Mouse (Mus musculus) hindbrain, embryonic 16.5 days (tissue): ENCODE results near the gene Kif3b. TPM values are rescaled to one million over a fixed set of nuclear protein-coding genes. Genes with fewer than 3 reads are reported as not detected.

Experiments
- ATAC-seq: fragments of 200-750 bp; cut with Nextera tagmentation; 2 replicates; pipeline ENCODE4 v1.8.0; 2017; ENCODE audit warnings: moderate TSS enrichment, moderate library complexity
- H3K27ac ChIP-seq: fragments of 300-500 bp; sonication (generic); 2 replicates; pipeline ENCODE4 v1.5.1; 2014; ENCODE audit warnings: low read depth, mild to moderate bottlenecking, control low read depth, low read length, moderate library complexity
- H3K27me3 ChIP-seq: fragments of 300-500 bp; sonication (generic); replicated peaks from 2 replicates; pipeline ENCODE4 v1.6.1; 2014; ENCODE audit warnings: low read length; ENCODE audit not compliant: control insufficient read depth, insufficient read depth
- H3K36me3 ChIP-seq: fragments of 300-500 bp; sonication (generic); 2 replicates; pipeline ENCODE4 v1.6.1; 2014; ENCODE audit warnings: mild to moderate bottlenecking, low read length, moderate library complexity, mixed read lengths; ENCODE audit not compliant: control insufficient read depth, insufficient read depth
- H3K4me1 ChIP-seq: fragments of 300-500 bp; sonication (generic); 2 replicates; pipeline ENCODE4 v1.6.1; 2014; ENCODE audit warnings: low read depth, low read length; ENCODE audit not compliant: control insufficient read depth, insufficient read depth
- H3K4me2 ChIP-seq: fragments of 300-500 bp; sonication (generic); 2 replicates; pipeline ENCODE4 v1.6.1; 2014; ENCODE audit warnings: mild to moderate bottlenecking, low read length, control low read depth, moderate library complexity
- H3K4me3 ChIP-seq: fragments of 300-500 bp; sonication (generic); 2 replicates; pipeline ENCODE4 v1.5.1; 2014; ENCODE audit warnings: mild to moderate bottlenecking, low read length, control low read depth, moderate library complexity
- H3K9ac ChIP-seq: fragments of 300-500 bp; sonication (generic); 2 replicates; pipeline ENCODE4 v1.6.1; 2014; ENCODE audit warnings: low read depth, mild to moderate bottlenecking, control low read depth, low read length, moderate library complexity
- H3K9me3 ChIP-seq: fragments of 300-500 bp; sonication (generic); 2 replicates; pipeline ENCODE4 v1.6.1; 2014; ENCODE audit warnings: mild to moderate bottlenecking, low read length, moderate library complexity; ENCODE audit not compliant: control insufficient read depth
- WGBS: fragments of 180-500 bp; shearing (Covaris S2); extraction: QIAGEN DNeasy Blood & Tissue Kit; methylation state at CpG from one replicate; pipeline ENCODE4 v1.1.7; 2014; 5-methylcytosine and 5-hydroxymethylcytosine counted together
- polyA plus RNA-seq: library from polyadenylated mRNA; unstranded; fragments of >200 nt; fragmentation: Nextera tagmentation; extraction: Ambion mirVana; gene quantifications from 2 replicates; pipeline ENCODE4 v1.2.1, GENCODE M21; 2015

The Kif3b gene
- 23.9 and 25.5 TPM in 2 replicates for polyA plus RNA-seq

DNA sequence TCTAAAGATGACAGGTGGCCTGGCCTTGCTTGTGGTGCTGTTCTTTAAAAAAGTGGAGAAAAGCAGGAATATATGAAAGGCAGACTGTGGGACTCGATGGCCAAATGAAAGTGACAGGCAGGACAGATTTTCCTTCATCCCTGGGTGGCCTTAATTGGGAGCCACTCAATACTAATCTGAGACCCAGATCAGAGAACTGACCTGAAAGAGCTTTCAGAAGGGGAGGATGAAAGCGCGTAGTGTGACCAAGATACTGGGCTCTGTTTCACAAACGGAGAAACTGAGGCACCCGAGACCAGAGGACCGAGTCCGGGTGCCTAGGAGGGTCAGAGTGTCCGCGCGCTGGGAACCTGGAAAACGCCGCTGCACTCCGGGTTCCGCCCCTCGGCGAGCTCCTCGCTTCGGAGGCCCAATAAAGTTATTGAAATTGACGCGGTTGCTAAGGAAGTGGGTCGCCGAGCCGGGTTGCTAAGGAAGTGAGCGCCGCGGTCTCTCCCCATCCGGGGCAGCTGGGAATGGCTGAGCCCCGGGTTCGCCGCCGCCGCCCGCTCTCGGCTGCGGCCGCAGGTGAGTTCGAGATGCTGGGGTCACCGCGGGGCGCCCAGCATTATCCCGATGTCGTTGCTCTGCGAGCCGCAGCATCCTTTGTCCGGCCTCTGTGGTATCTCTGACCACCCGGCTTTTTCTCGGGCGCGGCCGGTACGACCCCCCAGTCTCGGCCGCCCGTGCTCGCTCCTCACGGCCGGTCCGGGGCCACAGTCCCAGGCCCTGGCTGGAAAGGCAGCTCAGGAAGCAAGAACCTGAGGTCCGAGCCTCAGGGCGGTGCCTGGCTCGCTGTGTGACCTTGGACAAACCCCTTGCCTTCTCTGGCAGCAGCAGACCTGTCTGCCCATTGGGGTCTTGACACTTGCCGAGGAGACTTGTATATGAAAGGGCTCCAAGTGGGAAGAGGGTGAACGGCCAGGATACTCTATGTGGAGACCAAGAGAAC, at the start of gene Kif3b:
TSS of gene Kif3b (plus strand) at position 476 of the 991 bp plus-strand sequence.
- WGBS, result 1% methylated on average over 62 of the region's 63 CpGs
- H3K4me3 ChIP-seq, result peak within 1 kb of the TSS; percentile 97
- peak within 1 kb of the TSS; percentile 81 for H3K4me2 ChIP-seq
- H3K9ac ChIP-seq, result peak within 1 kb of the TSS; percentile 94
- H3K36me3 ChIP-seq, result no peaks in the 10 kb centered on the region
- H3K9me3 ChIP-seq, result no peaks in the 10 kb centered on the region
- H3K27me3 ChIP-seq, result no peaks in the 10 kb centered on the region
- ATAC-seq, result peak; percentile 95
- peak within 1 kb of the TSS; percentile 66 for H3K27ac ChIP-seq
- peaks cover 17% of the 10 kb centered on the region for H3K4me1 ChIP-seq

DNA sequence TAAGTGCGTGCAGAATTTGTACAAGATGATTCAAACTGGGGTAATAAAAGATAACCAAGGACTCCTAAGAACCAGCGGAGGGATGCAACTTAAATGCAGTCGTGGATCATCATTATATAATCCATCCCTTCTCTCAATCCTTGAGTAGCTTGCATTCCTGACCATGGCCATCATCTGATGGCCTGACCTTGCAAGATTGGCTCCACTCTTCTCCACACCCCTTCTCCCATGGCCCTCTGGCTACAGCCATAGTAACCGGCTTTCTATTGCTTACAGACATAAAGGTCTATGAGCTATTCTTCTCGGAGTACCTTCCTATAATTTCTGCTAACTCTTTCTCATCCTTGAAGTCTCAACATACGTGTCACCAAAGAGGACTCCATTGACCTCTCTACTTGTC, 49.1 kb upstream of the Kif3b start:
- no peaks in the 10 kb centered on the region for H3K9me3 ChIP-seq
- peak overlapping the region; percentile 96 for H3K4me3 ChIP-seq
- no peaks in the 10 kb centered on the region for H3K36me3 ChIP-seq
- peaks cover 30% of the 10 kb centered on the region for H3K4me1 ChIP-seq
- H3K4me2 ChIP-seq, result peak overlapping the region; percentile 93
- WGBS, result 59% methylated on average over 6 of the region's 6 CpGs
- H3K9ac ChIP-seq, result peak overlapping the region; percentile 97
- no peak for ATAC-seq
- H3K27ac ChIP-seq, result no peak overlapping the region
- H3K27me3 ChIP-seq, result no peaks in the 10 kb centered on the region

DNA sequence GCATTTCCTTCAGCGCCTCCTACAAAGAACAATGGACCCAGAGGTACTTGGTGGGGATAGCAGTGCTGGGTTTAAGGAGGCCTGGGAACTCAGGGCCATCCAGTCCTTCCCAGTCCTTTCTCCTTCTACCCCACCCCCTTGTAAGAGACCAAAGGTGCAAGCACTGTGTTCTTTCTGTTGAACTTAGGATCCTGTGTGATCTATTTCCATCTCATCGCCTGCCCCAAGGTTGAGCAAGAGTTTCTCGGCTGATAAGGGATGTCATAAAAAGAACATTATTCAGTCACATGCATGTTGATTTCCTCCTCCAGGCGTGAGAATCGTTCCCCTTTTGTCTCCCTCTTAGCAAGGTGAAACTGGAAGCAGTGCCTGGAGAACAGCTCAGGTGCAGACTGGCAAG, 41.5 kb upstream of the Kif3b start:
- H3K4me3 ChIP-seq, result no peak overlapping the region
- H3K4me1 ChIP-seq, result no peaks in the 10 kb centered on the region
- H3K36me3 ChIP-seq, result peaks cover 6% of the 10 kb centered on the region; the same call in 1 of the 2 replicates
- H3K4me2 ChIP-seq, result no peak overlapping the region
- H3K27ac ChIP-seq, result no peak overlapping the region
- WGBS, result 95% methylated on average over 5 of the region's 5 CpGs
- H3K9me3 ChIP-seq, result no peaks in the 10 kb centered on the region
- H3K9ac ChIP-seq, result no peak overlapping the region
- ATAC-seq, result no peak
- H3K27me3 ChIP-seq, result no peaks in the 10 kb centered on the region

- Histone ChIP-seq H3K4me2 (no peak overlapping the region), H3K4me1 (no peaks in the 10 kb centered on the region), H3K36me3 (peaks cover 7% of the 10 kb centered on the region), H3K4me3 (no peak overlapping the region), H3K9me3 (no peaks in the 10 kb centered on the region), H3K27ac (no peak overlapping the region), H3K27me3 (no peaks in the 10 kb centered on the region), H3K9ac (no peak overlapping the region)
- 98% methylated on average over 2 of the region's 2 CpGs for WGBS
- no peak for ATAC-seq
Observed at GRCm38 (mm10) chr2:153256604-153257003, 34.6 kb upstream of the Kif3b start.

DNA sequence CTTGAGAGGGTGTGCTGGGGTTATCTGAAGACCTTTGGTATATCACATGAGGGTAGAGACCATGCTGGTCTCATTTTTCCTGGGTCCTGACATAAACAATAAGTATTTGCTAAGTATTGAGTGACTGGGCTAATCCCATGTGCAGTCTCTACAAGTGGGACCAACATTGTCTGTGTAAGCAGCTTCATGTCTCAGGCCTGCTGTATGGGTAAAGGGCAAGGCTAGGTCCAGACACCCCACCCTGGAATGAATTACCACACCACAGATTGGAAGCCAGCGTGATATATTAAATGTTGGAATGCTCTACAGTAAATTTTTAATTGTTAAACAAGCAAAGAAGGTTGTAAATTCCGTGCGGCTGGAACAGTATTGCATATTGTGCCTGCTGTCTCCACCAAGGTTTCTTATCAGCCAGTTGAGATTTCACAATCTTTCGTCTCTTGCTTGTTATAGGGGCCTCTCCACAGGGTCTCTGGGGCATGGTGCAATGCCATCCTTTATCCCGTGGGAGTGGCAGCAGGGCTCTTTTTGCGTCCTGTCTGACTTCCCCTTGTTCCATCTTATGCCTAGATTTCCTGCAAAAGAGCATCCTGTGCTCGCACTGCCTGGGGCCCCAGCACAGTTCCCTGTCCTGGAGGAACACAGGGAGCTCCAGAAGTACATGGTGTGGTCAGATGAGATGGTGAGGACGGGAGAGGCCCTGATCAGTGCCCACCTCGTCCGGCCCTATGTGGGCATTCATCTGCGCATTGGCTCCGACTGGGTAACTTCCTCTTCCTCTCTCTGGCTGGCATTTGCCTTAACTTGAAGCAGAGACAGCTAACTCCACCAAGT, 32.0 kb upstream of the Kif3b start:
- Histone ChIP-seq H3K27me3 (no peaks in the 10 kb centered on the region), H3K4me3 (no peak overlapping the region), H3K4me1 (no peaks in the 10 kb centered on the region), H3K9ac (no peak overlapping the region), H3K9me3 (no peaks in the 10 kb centered on the region), H3K36me3 (peaks cover 10% of the 10 kb centered on the region), H3K27ac (no peak overlapping the region), H3K4me2 (no peak overlapping the region)
- WGBS, result 88% methylated on average over 12 of the region's 12 CpGs
- no peak for ATAC-seq

- H3K27ac ChIP-seq, result no peak overlapping the region
- ATAC-seq, result no peak
- H3K9ac ChIP-seq, result no peak overlapping the region
- H3K9me3 ChIP-seq, result no peaks in the 10 kb centered on the region
- H3K36me3 ChIP-seq, result peaks cover 16% of the 10 kb centered on the region
- H3K4me2 ChIP-seq, result no peak overlapping the region
- H3K27me3 ChIP-seq, result no peaks in the 10 kb centered on the region
- H3K4me3 ChIP-seq, result no peak overlapping the region
- 82% methylated on average over 3 of the region's 3 CpGs for WGBS
- H3K4me1 ChIP-seq, result no peaks in the 10 kb centered on the region
Observed at GRCm38 (mm10) chr2:153259864-153260674, 31.1 kb upstream of the Kif3b start.

GRCm38 (mm10) chr2:153263053-153263452, 28.2 kb upstream of the Kif3b start:
- H3K9ac ChIP-seq, result no peak overlapping the region
- H3K27me3 ChIP-seq, result no peaks in the 10 kb centered on the region
- ATAC-seq, result no peak
- WGBS, result 95% methylated on average over 7 of the region's 7 CpGs
- H3K4me2 ChIP-seq, result no peak overlapping the region
- peaks cover 29% of the 10 kb centered on the region for H3K36me3 ChIP-seq
- H3K4me3 ChIP-seq, result no peak overlapping the region
- no peaks in the 10 kb centered on the region for H3K9me3 ChIP-seq
- H3K27ac ChIP-seq, result no peak overlapping the region
- H3K4me1 ChIP-seq, result no peaks in the 10 kb centered on the region

DNA sequence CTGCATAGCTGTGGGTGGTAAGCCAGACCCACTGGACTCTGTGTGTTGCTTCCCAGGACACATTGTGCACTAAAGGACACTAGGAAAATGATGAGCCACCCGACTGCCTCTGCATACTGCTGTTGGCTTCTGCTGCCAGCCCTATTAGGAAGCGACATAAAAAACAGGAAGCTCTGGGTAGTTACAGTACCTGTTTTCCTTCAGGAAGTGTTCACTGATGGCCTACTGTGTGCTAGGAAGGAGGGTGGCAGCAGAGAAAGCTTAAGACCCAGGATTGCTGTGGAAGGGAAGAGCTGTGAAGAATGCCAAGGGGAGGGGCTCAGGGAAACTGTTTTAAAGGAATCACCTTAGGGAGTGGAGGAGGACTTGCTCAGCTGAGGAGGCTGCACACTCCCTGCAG, 23.9 kb upstream of the Kif3b start:
- no peak overlapping the region for H3K4me2 ChIP-seq
- no peak for ATAC-seq
- no peaks in the 10 kb centered on the region for H3K9me3 ChIP-seq
- no peaks in the 10 kb centered on the region for H3K4me1 ChIP-seq
- 73% methylated on average over 2 of the region's 2 CpGs for WGBS
- peaks cover 25% of the 10 kb centered on the region for H3K36me3 ChIP-seq
- no peak overlapping the region for H3K27ac ChIP-seq
- no peak overlapping the region for H3K4me3 ChIP-seq
- H3K9ac ChIP-seq, result no peak overlapping the region
- H3K27me3 ChIP-seq, result no peaks in the 10 kb centered on the region
